Mouse (Mus musculus) thymus, adult 2 months (tissue): ENCODE measurements at regions not wholly inside any gene's neighbourhood (a gene's known extent, or its start where the extent isn't known, plus 50 kb on each side); places are given as distances from the start of the nearest gene placed in this dataset.

Experiments
- DNase-seq: peaks from one replicate; pipeline ENCODE4 v3.0.0; 2021
- H3K27ac ChIP-seq: fragments of 200-500 bp; 2 replicates; pipeline ENCODE4 v1.5.1; 2012; ENCODE audit warnings: low read length, control low read depth; ENCODE audit not compliant: control insufficient read depth, insufficient read depth
- H3K27me3 ChIP-seq: fragments of 200-500 bp; 2 replicates; pipeline ENCODE4 v1.6.1; 2012; ENCODE audit warnings: mild to moderate bottlenecking, low read length, moderate library complexity, mixed read lengths; ENCODE audit not compliant: control insufficient read depth, insufficient read depth
- H3K36me3 ChIP-seq: fragments of 200-500 bp; 2 replicates; pipeline ENCODE4 v1.6.1; 2012; ENCODE audit warnings: mild to moderate bottlenecking, low read length, moderate library complexity; ENCODE audit not compliant: control insufficient read depth, insufficient read depth
- H3K4me1 ChIP-seq: fragments of 200-500 bp; replicated peaks from 2 replicates; pipeline ENCODE4 v1.6.1; 2012; ENCODE audit warnings: low read length; ENCODE audit not compliant: control insufficient read depth, insufficient read depth
- H3K4me3 ChIP-seq: fragments of 200-500 bp; 2 replicates; pipeline ENCODE4 v1.5.1; 2012; ENCODE audit warnings: mild to moderate bottlenecking, low read length, control low read depth, moderate library complexity; ENCODE audit not compliant: control insufficient read depth, insufficient read depth
- CTCF ChIP-seq: fragments of 200-500 bp; IDR thresholded peaks from 2 replicates; pipeline ENCODE4 v1.5.1; 2012; ENCODE audit warnings: mild to moderate bottlenecking, control low read depth, low read length, moderate library complexity, borderline replicate concordance; ENCODE audit not compliant: control insufficient read depth, poor library complexity, insufficient read depth; ENCODE audit errors: extremely low read depth
- POLR2A ChIP-seq: fragments of 200-500 bp; IDR thresholded peaks from 2 replicates; pipeline ENCODE4 v1.6.1; 2012; ENCODE audit warnings: mild to moderate bottlenecking, low read length, control low read depth, moderate library complexity; ENCODE audit not compliant: control insufficient read depth, poor library complexity, insufficient read depth; ENCODE audit errors: extremely low read depth
- WGBS: fragments of 180-500 bp; shearing (Covaris S2); methylation state at CpG from one replicate; pipeline ENCODE4 v1.1.7; 2018; 5-methylcytosine and 5-hydroxymethylcytosine counted together

GRCm38 (mm10) chr4:125356441-125356840 lies 134.1 kb upstream of the Grik3 start:
- no peak overlapping the region for H3K4me3 ChIP-seq
- WGBS = 64% methylated on average over 8 of the region's 8 CpGs

GRCm38 (mm10) chr4:125354742-125355141 lies 135.8 kb upstream of the Grik3 start:
- H3K4me1 ChIP-seq = no peaks in the 10 kb centered on the region
- 70% methylated on average over 3 of the region's 3 CpGs for WGBS
- TF ChIP-seq CTCF = no peak
- TF ChIP-seq POLR2A = no peak
- no peak overlapping the region for H3K27ac ChIP-seq
- H3K4me3 ChIP-seq = no peak overlapping the region
- H3K36me3 ChIP-seq = no peaks in the 10 kb centered on the region
- no peaks in the 10 kb centered on the region for H3K27me3 ChIP-seq
- no peak for DNase-seq

More at GRCm38 (mm10) chr4:125356441-125356840, 134.1 kb upstream of the Grik3 start:
- TF ChIP-seq POLR2A (no peak), CTCF (no peak)
- H3K4me1 ChIP-seq = no peaks in the 10 kb centered on the region
- no peaks in the 10 kb centered on the region for H3K27me3 ChIP-seq
- no peaks in the 10 kb centered on the region for H3K36me3 ChIP-seq
- DNase-seq = no peak
- no peak overlapping the region for H3K27ac ChIP-seq

GRCm38 (mm10) chr4:125350056-125350455 lies 140.4 kb upstream of the Grik3 start:
- Histone ChIP-seq H3K27me3 (no peaks in the 10 kb centered on the region), H3K4me3 (no peak overlapping the region), H3K27ac (no peak overlapping the region), H3K4me1 (no peaks in the 10 kb centered on the region), H3K36me3 (no peaks in the 10 kb centered on the region)
- no peak for DNase-seq
- TF ChIP-seq POLR2A (no peak), CTCF (no peak)
- 55% methylated on average over 1 of the region's 1 CpGs for WGBS

DNA sequence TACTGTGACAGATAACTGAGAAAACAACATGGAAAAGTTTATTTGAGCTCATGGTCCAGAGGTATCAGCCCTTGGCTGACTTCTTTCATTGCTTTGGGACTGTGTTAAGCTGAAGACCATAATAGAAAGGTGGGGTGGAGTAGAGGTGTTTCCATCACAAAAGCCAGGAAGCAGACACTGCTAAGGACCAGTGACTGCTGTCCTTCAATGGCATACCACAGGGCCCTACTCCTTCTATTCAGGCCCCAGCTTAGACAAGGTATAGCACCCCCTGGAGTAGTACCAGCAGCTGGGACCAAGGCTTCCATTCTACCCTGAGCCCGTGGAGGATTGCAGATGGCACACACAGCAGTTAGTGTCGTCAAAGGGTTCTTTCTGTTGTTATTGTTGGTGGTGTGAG lies 151.4 kb upstream of the Grik3 start:
- Histone ChIP-seq H3K27me3 (no peaks in the 10 kb centered on the region), H3K4me3 (no peak overlapping the region), H3K4me1 (no peaks in the 10 kb centered on the region), H3K36me3 (no peaks in the 10 kb centered on the region), H3K27ac (no peak overlapping the region)
- TF ChIP-seq POLR2A (no peak), CTCF (no peak)
- 79% methylated on average over 2 of the region's 2 CpGs for WGBS
- no peak for DNase-seq

GRCm38 (mm10) chr4:125328806-125329205 lies 161.7 kb upstream of the Grik3 start:
- Histone ChIP-seq H3K36me3 (no peaks in the 10 kb centered on the region), H3K4me3 (no peak overlapping the region), H3K27ac (no peak overlapping the region), H3K4me1 (no peaks in the 10 kb centered on the region), H3K27me3 (no peaks in the 10 kb centered on the region)
- TF ChIP-seq CTCF (no peak), POLR2A (no peak)
- no peak for DNase-seq
- WGBS = 35% methylated on average over 3 of the region's 3 CpGs

GRCm38 (mm10) chr4:125324495-125324894 lies 166.0 kb upstream of the Grik3 start:
- H3K36me3 ChIP-seq = no peaks in the 10 kb centered on the region
- no peaks in the 10 kb centered on the region for H3K27me3 ChIP-seq
- H3K4me1 ChIP-seq = no peaks in the 10 kb centered on the region
- no peak for DNase-seq
- H3K27ac ChIP-seq = no peak overlapping the region
- 80% methylated on average over 3 of the region's 3 CpGs for WGBS
- TF ChIP-seq CTCF = no peak
- no peak for TF ChIP-seq POLR2A
- H3K4me3 ChIP-seq = no peak overlapping the region

DNA sequence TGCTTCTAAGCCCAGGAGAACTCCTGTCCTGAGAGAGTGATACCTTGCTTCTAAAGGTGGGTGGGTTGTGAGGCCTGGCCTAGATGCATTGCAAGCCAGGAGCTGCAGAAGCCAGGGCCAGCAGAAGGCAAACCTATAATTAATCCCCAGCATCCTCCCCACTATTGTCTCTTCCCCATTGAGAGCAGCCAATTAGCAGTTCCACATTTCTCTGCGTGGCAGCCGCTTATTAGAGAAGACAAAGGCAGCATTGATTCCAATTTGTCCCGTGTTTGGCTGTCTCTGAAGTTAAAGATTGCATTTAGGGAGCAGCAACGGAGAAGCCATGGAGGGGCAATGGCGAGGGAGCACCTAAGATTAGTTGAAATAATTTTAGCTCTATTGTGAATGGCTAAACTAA lies 171.2 kb upstream of the Grik3 start:
- Histone ChIP-seq H3K4me1 (no peaks in the 10 kb centered on the region), H3K27me3 (no peaks in the 10 kb centered on the region), H3K27ac (no peak overlapping the region), H3K36me3 (no peaks in the 10 kb centered on the region), H3K4me3 (no peak overlapping the region)
- WGBS = 72% methylated on average over 5 of the region's 5 CpGs
- TF ChIP-seq CTCF = no peak
- no peak for TF ChIP-seq POLR2A
- no peak for DNase-seq

GRCm38 (mm10) chr4:125318293-125318692 lies 172.2 kb upstream of the Grik3 start:
- H3K27me3 ChIP-seq = no peaks in the 10 kb centered on the region

More at GRCm38 (mm10) chr4:125318293-125318692, 172.2 kb upstream of the Grik3 start:
- no peak for TF ChIP-seq POLR2A
- no peak for TF ChIP-seq CTCF
- Histone ChIP-seq H3K36me3 (no peaks in the 10 kb centered on the region), H3K27ac (no peak overlapping the region), H3K4me3 (no peak overlapping the region), H3K4me1 (no peaks in the 10 kb centered on the region)
- no peak for DNase-seq
- WGBS = 55% methylated on average over 8 of the region's 8 CpGs
